Mouse (Mus musculus) limb, embryonic 11.5 days (tissue): ENCODE measurements around the gene Josd2. TPM values are rescaled to one million over a fixed set of nuclear protein-coding genes. Genes with fewer than 3 reads are reported as not detected.

ENCODE experiments used
- ATAC-seq: fragments of 200-750 bp; cut with Nextera tagmentation; 2 replicates; pipeline ENCODE4 v1.8.0; 2017; ENCODE audit warnings: low read depth; ENCODE audit not compliant: insufficient number of reproducible peaks, low FRiP score, low TSS enrichment
- DNase-seq: peaks from one replicate; pipeline ENCODE4 v3.0.0-alpha.2; 2015; ENCODE audit warnings: low spot score
- H3K27ac ChIP-seq: fragments of 300-500 bp; sonication (generic); replicated peaks from 2 replicates; pipeline ENCODE4 v1.5.1; 2014; ENCODE audit warnings: low read depth, mild to moderate bottlenecking, low read length
- H3K27me3 ChIP-seq: fragments of 300-500 bp; sonication (generic); 2 replicates; pipeline ENCODE4 v1.6.1; 2014; ENCODE audit warnings: mild to moderate bottlenecking, low read length, mixed read lengths; ENCODE audit not compliant: control insufficient read depth, insufficient read depth
- H3K36me3 ChIP-seq: fragments of 300-500 bp; sonication (generic); 2 replicates; pipeline ENCODE4 v1.6.1; 2014; ENCODE audit warnings: mild to moderate bottlenecking, low read length, moderate library complexity, mixed read lengths; ENCODE audit not compliant: control insufficient read depth, insufficient read depth
- H3K4me1 ChIP-seq: fragments of 300-500 bp; sonication (generic); 2 replicates; pipeline ENCODE4 v1.6.1; 2014; ENCODE audit warnings: low read length, mixed read lengths; ENCODE audit not compliant: control insufficient read depth, insufficient read depth
- H3K4me2 ChIP-seq: fragments of 300-500 bp; sonication (generic); 2 replicates; pipeline ENCODE4 v1.6.1; 2014; ENCODE audit warnings: low read depth, mild to moderate bottlenecking, moderate library complexity; ENCODE audit not compliant: severe bottlenecking
- H3K4me3 ChIP-seq: fragments of 300-500 bp; sonication (generic); 2 replicates; pipeline ENCODE4 v1.5.1; 2014; ENCODE audit warnings: low read depth, low read length
- H3K9ac ChIP-seq: fragments of 300-500 bp; sonication (generic); 2 replicates; pipeline ENCODE4 v1.6.1; 2014; ENCODE audit warnings: mild to moderate bottlenecking, low read length
- H3K9me3 ChIP-seq: fragments of 300-500 bp; sonication (generic); 2 replicates; pipeline ENCODE4 v1.6.1; 2016; ENCODE audit warnings: low read length; ENCODE audit not compliant: control insufficient read depth
- WGBS: fragments of 180-500 bp; shearing (Covaris S2); extraction: QIAGEN DNeasy Blood & Tissue Kit; methylation state at CpG from one replicate; pipeline ENCODE4 v1.1.7; 2014; 5-methylcytosine and 5-hydroxymethylcytosine counted together
- polyA plus RNA-seq: library from polyadenylated mRNA; unstranded; fragments of >200 nt; fragmentation: Nextera tagmentation; extraction: Ambion mirVana; gene quantifications from 2 replicates; pipeline ENCODE4 v1.2.1, GENCODE M21; 2014

The Josd2 gene
- polyA plus RNA-seq, 1 experiment from 2014 or later: 65.4 TPM

DNA sequence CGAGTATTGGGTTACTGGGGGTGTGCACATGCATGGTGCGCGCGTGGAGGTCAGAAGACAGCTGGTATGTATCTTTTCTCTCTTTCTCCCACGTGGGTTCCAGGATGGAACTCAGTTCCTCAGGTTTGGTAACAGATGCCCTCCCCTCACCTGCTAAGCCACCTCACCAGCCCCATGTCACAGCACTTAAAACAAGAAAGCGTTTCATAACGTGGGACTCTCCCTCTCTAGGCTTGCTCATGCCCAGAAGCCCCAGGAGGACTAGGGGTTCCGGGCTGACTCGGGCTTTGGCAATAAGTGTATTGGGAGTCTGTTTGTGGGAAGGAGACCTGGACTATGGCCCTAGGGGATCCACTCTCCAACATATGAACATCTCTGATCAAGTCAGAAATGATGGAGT is 33.7 kb upstream of the Josd2 start:
- Histone ChIP-seq H3K9ac (no peak overlapping the region), H3K27me3 (peaks cover 35% of the 10 kb centered on the region), H3K36me3 (no peaks in the 10 kb centered on the region), H3K9me3 (no peaks in the 10 kb centered on the region; the same call in 1 of the 2 replicates), H3K4me2 (no peak overlapping the region), H3K4me3 (no peak overlapping the region), H3K4me1 (no peaks in the 10 kb centered on the region), H3K27ac (no peak overlapping the region)
- ATAC-seq (no peak), DNase-seq (no peak)
- WGBS: 65% methylated on average over 9 of the region's 9 CpGs

DNA sequence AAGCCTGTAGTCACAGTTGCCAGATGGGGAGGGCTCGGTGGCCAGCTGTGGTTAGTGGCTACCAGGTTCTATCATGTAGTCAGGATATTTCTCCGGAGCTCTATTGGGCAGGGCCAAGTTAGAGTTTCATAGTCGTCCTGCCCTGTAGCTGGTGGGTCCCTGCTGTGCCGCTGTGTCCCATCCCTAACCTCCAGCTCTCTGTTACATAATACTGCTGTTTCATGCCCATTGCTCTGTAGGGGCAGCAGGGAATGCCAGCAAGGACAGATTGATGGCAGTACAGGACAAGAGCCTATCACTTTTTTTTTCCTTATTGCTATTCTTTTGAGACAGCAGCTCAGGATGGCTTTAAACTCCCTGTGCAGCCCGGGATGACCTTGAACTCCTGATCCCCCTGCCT is 32.0 kb upstream of the Josd2 start:
- Histone ChIP-seq H3K27me3 (peaks cover 34% of the 10 kb centered on the region), H3K4me1 (no peaks in the 10 kb centered on the region), H3K9me3 (no peaks in the 10 kb centered on the region), H3K27ac (no peak overlapping the region), H3K36me3 (no peaks in the 10 kb centered on the region), H3K4me2 (no peak overlapping the region), H3K4me3 (no peak overlapping the region), H3K9ac (no peak overlapping the region)
- WGBS: 72% methylated on average over 5 of the region's 5 CpGs
- ATAC-seq: no peak
- no peak for DNase-seq

DNA sequence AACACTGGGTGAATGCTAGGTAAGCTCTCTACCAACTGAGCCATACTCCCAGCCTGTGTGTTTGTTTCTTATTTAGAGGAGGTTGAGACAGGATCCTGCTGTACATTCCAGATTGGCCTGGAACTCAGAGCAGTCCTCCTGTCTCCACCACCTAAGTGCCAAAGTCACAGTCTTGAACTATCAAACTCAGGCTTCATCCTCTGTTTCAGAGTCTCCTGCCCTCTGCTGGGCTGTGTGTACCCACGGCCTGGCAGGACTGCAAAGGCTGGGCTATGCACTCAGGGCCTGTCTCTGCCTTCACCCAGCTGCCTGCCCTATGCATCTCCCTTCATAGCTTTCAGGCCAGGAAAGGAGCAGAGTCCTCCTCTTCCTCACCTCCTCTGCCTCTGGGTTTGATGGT is 31.5 kb upstream of the Josd2 start:
- Histone ChIP-seq H3K27ac (no peak overlapping the region), H3K4me3 (no peak overlapping the region), H3K4me1 (no peaks in the 10 kb centered on the region), H3K4me2 (no peak overlapping the region), H3K36me3 (no peaks in the 10 kb centered on the region), H3K9ac (no peak overlapping the region), H3K9me3 (no peaks in the 10 kb centered on the region), H3K27me3 (peaks cover 34% of the 10 kb centered on the region)
- ATAC-seq (no peak), DNase-seq (no peak)
- 4% methylated on average over 1 of the region's 1 CpGs for WGBS

DNA sequence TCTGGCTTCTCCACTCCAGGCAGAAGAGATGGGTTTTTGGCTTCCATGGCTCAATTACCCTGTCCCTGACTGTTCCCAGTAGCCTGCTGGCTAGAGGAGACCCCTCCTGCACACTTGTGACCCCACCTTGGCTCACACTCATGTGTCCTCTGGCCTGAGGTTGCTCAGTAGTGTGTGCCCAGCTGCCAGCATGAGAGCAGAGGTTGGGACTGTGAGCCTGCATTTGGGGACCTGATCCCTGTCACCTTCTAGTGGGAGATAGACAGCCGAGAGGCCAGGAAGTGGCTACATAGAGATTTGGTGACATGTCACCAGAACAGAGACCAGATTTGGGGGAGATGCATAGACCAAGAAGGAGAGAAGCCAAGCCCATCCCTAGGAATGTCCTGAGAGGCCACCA is 30.6 kb upstream of the Josd2 start:
- H3K27me3 ChIP-seq: peaks cover 37% of the 10 kb centered on the region
- WGBS: 69% methylated on average over 1 of the region's 1 CpGs

DNA sequence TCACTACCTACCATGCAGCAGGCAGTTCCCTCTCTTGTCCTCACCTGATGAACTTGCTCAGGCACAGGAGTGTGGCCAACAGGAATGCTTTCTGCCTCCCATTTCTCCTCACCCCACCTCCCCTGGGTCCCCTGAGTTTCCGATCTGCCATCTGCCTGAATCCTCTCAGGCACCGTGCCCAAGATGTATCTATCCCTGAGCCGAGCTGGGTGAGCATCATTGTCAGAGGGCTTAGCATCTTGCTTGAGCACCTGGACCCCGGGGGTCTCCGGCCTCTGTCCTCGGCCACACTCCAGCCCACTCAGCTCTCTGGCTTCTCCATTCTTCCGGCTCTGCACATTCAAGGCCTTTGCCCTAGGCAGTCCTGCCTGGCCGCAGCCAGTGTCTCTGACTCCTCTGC is 29.8 kb upstream of the Josd2 start:
- WGBS: 71% methylated on average over 8 of the region's 8 CpGs

More for the DNA sequence above, 30.6 kb upstream of the Josd2 start:
- Histone ChIP-seq H3K4me1 (peaks cover 5% of the 10 kb centered on the region), H3K4me2 (no peak overlapping the region), H3K27ac (no peak overlapping the region), H3K4me3 (no peak overlapping the region), H3K9me3 (no peaks in the 10 kb centered on the region), H3K9ac (no peak overlapping the region), H3K36me3 (no peaks in the 10 kb centered on the region)
- DNase-seq: no peak
- ATAC-seq: no peak

DNA sequence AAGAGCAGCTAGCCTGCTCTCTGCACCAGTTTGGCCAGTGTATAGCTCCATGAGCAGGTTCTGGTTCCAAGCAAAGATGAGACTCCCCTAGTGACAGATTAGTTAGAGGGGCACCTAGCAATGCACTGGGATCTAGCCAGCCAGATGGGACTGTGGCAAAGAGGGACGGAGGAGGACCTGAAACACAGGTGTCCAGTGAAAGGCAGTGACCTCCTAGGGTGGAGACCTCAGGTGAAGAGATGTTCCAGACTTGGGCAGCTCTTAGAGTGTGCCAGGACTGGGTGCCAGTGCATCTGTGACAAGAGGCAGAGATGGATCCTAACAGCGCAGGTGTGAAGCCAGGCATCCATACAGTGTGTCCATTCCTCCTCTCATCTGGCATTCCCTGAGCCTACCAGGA is 28.1 kb upstream of the Josd2 start:
- no peaks in the 10 kb centered on the region for H3K36me3 ChIP-seq
- H3K27me3 ChIP-seq: peaks cover 62% of the 10 kb centered on the region
- no peak for DNase-seq
- no peak overlapping the region for H3K27ac ChIP-seq
- 54% methylated on average over 2 of the region's 2 CpGs for WGBS
- no peak overlapping the region for H3K4me3 ChIP-seq
- no peak overlapping the region for H3K4me2 ChIP-seq
- H3K4me1 ChIP-seq: peaks cover 10% of the 10 kb centered on the region
- no peak overlapping the region for H3K9ac ChIP-seq
- no peaks in the 10 kb centered on the region for H3K9me3 ChIP-seq
- no peak for ATAC-seq

More for the DNA sequence above, 29.8 kb upstream of the Josd2 start:
- H3K4me2 ChIP-seq: no peak overlapping the region
- H3K9ac ChIP-seq: no peak overlapping the region
- H3K36me3 ChIP-seq: no peaks in the 10 kb centered on the region
- peaks cover 7% of the 10 kb centered on the region for H3K4me1 ChIP-seq
- no peak overlapping the region for H3K27ac ChIP-seq
- no peaks in the 10 kb centered on the region for H3K9me3 ChIP-seq
- peaks cover 45% of the 10 kb centered on the region for H3K27me3 ChIP-seq
- no peak for DNase-seq
- ATAC-seq: no peak
- no peak overlapping the region for H3K4me3 ChIP-seq

DNA sequence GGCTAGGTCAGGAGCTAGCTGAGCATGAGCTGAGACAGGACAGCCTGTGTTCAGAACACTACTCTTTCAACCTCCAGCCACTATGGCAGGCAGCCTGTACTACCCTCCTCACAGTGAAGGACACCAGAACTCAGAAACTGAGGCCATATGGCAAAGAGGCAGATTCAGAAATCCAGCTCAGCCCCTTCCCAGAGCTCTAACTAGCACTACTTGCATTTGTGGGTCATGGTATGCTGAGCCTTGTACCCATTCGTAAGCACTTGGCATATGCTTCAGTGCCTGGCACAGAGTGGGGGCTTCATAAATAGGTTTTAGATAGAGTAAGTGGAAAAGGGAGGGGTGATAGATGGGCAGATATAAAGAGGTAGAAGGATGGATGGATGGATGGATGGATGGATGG is 27.3 kb upstream of the Josd2 start:
- DNase-seq: no peak
- H3K27ac ChIP-seq: no peak overlapping the region
- H3K4me2 ChIP-seq: no peak overlapping the region
- no peaks in the 10 kb centered on the region for H3K9me3 ChIP-seq
- no peaks in the 10 kb centered on the region for H3K36me3 ChIP-seq
- H3K4me1 ChIP-seq: peaks cover 13% of the 10 kb centered on the region
- ATAC-seq: no peak
- 78% methylated on average over 1 of the region's 1 CpGs for WGBS
- no peak overlapping the region for H3K9ac ChIP-seq
- peaks cover 70% of the 10 kb centered on the region for H3K27me3 ChIP-seq
- no peak overlapping the region for H3K4me3 ChIP-seq

DNA sequence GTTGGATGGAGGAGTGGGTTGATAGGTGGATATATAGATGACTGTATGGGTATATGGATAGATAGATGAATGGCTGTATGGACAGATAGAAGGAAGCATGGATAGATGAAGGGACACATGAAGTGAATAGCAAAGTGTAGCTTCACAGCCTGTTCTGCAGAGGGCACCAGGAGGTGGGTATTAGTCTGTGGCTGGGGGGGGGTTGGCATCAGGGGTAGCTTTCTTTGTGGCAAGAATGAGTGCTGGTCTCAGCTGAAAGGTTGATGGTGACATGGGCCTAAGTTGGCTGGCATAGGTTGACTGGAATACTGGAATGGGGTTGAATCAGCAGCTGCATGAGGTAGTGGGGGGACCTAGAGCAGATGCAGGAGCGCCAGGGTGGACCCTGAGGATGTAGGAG is 26.6 kb upstream of the Josd2 start:
- Histone ChIP-seq H3K27ac (no peak overlapping the region), H3K27me3 (peaks cover 75% of the 10 kb centered on the region), H3K9me3 (no peaks in the 10 kb centered on the region), H3K4me3 (no peak overlapping the region), H3K9ac (no peak overlapping the region), H3K36me3 (no peaks in the 10 kb centered on the region), H3K4me2 (no peak overlapping the region; the same call in 1 of the 2 replicates), H3K4me1 (peaks cover 13% of the 10 kb centered on the region)
- no peak for ATAC-seq
- DNase-seq: no peak
- WGBS: 38% methylated on average over 1 of the region's 1 CpGs

DNA sequence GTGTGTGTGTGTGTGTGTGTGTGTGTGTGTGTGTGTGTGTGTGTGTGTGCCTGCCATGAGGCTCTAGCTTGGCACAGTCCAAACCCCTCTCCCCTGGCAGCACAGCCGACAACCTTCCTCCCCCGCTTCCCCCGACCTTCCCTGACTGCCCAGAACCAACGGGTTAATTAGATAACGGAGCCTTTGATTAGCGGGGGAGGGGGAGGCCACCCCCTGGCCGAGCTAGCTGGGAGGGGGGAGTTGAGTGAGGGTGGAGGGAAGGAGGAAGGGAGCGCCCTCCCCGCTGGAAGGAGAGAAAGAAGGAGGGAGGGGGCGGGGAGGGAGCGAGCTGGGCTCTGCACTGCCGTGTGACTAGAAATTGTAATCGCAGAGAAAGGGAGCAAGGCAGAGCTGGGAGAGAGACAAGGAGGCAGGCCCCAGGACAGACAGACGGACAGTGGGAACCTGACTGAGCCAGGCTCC is 26.1 kb upstream of the Josd2 start:
- Histone ChIP-seq H3K27ac (no peak overlapping the region), H3K4me1 (peaks cover 13% of the 10 kb centered on the region), H3K9ac (peak overlapping the region; percentile 40; the same call in 1 of the 2 replicates), H3K36me3 (no peaks in the 10 kb centered on the region), H3K4me3 (peak overlapping the region; percentile 19), H3K4me2 (peak overlapping the region; percentile 41; the same call in 1 of the 2 replicates), H3K9me3 (no peaks in the 10 kb centered on the region), H3K27me3 (peaks cover 80% of the 10 kb centered on the region)
- DNase-seq: no peak
- no peak for ATAC-seq
- under 1% methylated on average over 14 of the region's 14 CpGs for WGBS
